Mouse (Mus musculus) myocyte (in vitro differentiated cells): Measurements from ENCODE around the gene Slc7a4. TPM values are rescaled to one million over a fixed set of nuclear protein-coding genes. Genes with fewer than 3 reads are reported as not detected.

Source experiments
- H3K27me3 ChIP-seq: one replicate; pipeline ENCODE4 v1.6.1; 2011; ENCODE audit not compliant: control insufficient read depth, insufficient read depth, insufficient read length
- H3K36me3 ChIP-seq: one replicate; pipeline ENCODE4 v1.6.1; 2011; ENCODE audit not compliant: control insufficient read depth, insufficient read depth
- H3K4me2 ChIP-seq: one replicate; pipeline ENCODE4 v1.6.1; 2011; ENCODE audit warnings: low read depth, control low read depth
- H3K4me3 ChIP-seq: one replicate; pipeline ENCODE4 v1.5.1; 2011; ENCODE audit warnings: mild to moderate bottlenecking, control low read depth, moderate library complexity
- H3K79me2 ChIP-seq: one replicate; pipeline ENCODE4 v1.6.1; 2011; ENCODE audit not compliant: control insufficient read depth, insufficient read depth
- H3ac ChIP-seq: one replicate; pipeline ENCODE4 v1.6.1; 2011; ENCODE audit not compliant: control insufficient read depth, insufficient read length
- CEBPB ChIP-seq: IDR thresholded peaks from 2 replicates; pipeline ENCODE4 v1.6.1; 2011; ENCODE audit warnings: mild to moderate bottlenecking, moderate library complexity; ENCODE audit not compliant: poor library complexity, insufficient read depth, severe bottlenecking
- E2F4 ChIP-seq: IDR thresholded peaks from one replicate; pipeline ENCODE4 v1.6.1; 2011; ENCODE audit warnings: mild to moderate bottlenecking, control low read depth, moderate library complexity; ENCODE audit not compliant: insufficient read depth
- MAX ChIP-seq: IDR thresholded peaks from one replicate; pipeline ENCODE4 v1.6.1; 2011; ENCODE audit warnings: low read depth, mild to moderate bottlenecking, control low read depth
- MYOD1 ChIP-seq, 3 experiments: IDR thresholded peaks; one replicate each; pipeline ENCODE4 v1.6.1; 2011; ENCODE audit warnings: control low read depth in 2 of 3, low read depth in 2 of 3, mild to moderate bottlenecking in 2 of 3, moderate library complexity in 1 of 3; ENCODE audit not compliant: insufficient read length in 2 of 3, control insufficient read depth in 1 of 3
- MYOG ChIP-seq, 3 experiments: IDR thresholded peaks; one replicate each; pipeline ENCODE4 v1.6.1; 2011; ENCODE audit warnings: control low read depth in 2 of 3, low read depth in 2 of 3, mild to moderate bottlenecking in 2 of 3; ENCODE audit not compliant: insufficient read length in 2 of 3, control insufficient read depth in 1 of 3, insufficient read depth in 1 of 3
- POLR2A ChIP-seq: IDR thresholded peaks from one replicate; pipeline ENCODE4 v1.6.1; 2011; ENCODE audit warnings: low read depth, mild to moderate bottlenecking, control low read depth, moderate library complexity; ENCODE audit not compliant: insufficient read length
- POLR2AphosphoS2 ChIP-seq: IDR thresholded peaks from one replicate; pipeline ENCODE4 v1.6.1; 2011; ENCODE audit warnings: low read depth, control low read depth; ENCODE audit not compliant: insufficient read length
- REST ChIP-seq: IDR thresholded peaks from one replicate; pipeline ENCODE4 v1.6.1; 2011; ENCODE audit warnings: mild to moderate bottlenecking, control low read depth, moderate library complexity; ENCODE audit not compliant: insufficient read depth, insufficient read length
- SRF ChIP-seq: IDR thresholded peaks from one replicate; pipeline ENCODE4 v1.6.1; 2011; ENCODE audit warnings: low read depth; ENCODE audit not compliant: control insufficient read depth, insufficient read length
- TCF12 ChIP-seq: IDR thresholded peaks from one replicate; pipeline ENCODE4 v1.6.1; 2011; ENCODE audit warnings: mild to moderate bottlenecking, control low read depth; ENCODE audit not compliant: poor library complexity, insufficient read depth, severe bottlenecking
- TCF3 ChIP-seq: IDR thresholded peaks from one replicate; pipeline ENCODE4 v1.6.1; 2011; ENCODE audit warnings: low read depth, control low read depth; ENCODE audit not compliant: insufficient read length
- USF1 ChIP-seq: IDR thresholded peaks from one replicate; pipeline ENCODE4 v1.6.1; 2011; ENCODE audit warnings: low read depth, mild to moderate bottlenecking, control low read depth, moderate library complexity
- polyA plus RNA-seq: library from polyadenylated mRNA; unstranded; fragments of >200 nt; fragmentation: generic; extraction: Trizol; gene quantifications from one replicate; pipeline ENCODE4 v1.2.1, GENCODE M21; 2012; ENCODE audit warnings: missing spikeins

Gene Slc7a4
- polyA plus RNA-seq, 1 experiment: 1.1 TPM

DNA sequence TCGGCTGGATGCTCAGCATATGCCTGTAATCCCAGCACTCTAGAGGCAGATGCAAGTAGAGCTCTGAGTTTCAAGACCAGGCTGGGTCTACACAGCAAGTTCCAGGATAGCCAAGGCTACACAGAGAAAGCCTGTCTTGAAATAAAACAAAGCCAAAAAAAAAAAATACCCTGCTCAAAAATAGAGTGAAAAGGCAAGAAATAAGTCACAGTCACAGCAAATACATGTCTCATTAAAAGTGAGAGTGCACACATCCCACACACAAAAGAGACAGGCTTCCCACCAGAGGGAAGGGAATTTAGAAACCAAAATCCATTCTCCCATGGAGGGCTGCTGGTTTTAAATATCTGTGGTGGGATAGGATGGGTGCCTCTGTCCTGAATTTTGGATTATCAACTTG lies 19.4 kb downstream of the Slc7a4 start:
- no peaks in the 10 kb centered on the region for H3K79me2 ChIP-seq
- no peak for TF ChIP-seq USF1
- TF ChIP-seq POLR2A: no peak
- no peak for TF ChIP-seq MYOG (IDR thresholded peaks at IDR 0.05; ENCODE audit: control insufficient read depth in 1 of 3, insufficient read depth in 1 of 3, insufficient read length in 2 of 3, low read depth in 2 of 3)
- no peak for TF ChIP-seq CEBPB
- TF ChIP-seq SRF: no peak
- TF ChIP-seq MYOD1 (IDR thresholded peaks at IDR 0.05; ENCODE audit: control insufficient read depth in 1 of 3, insufficient read length in 2 of 3, low read depth in 2 of 3): no peak
- H3K36me3 ChIP-seq: no peaks in the 10 kb centered on the region
- H3ac ChIP-seq: no peak overlapping the region
- H3K27me3 ChIP-seq: no peaks in the 10 kb centered on the region
- H3K4me3 ChIP-seq: no peak overlapping the region
- H3K4me2 ChIP-seq: peak overlapping the region; percentile 100

DNA sequence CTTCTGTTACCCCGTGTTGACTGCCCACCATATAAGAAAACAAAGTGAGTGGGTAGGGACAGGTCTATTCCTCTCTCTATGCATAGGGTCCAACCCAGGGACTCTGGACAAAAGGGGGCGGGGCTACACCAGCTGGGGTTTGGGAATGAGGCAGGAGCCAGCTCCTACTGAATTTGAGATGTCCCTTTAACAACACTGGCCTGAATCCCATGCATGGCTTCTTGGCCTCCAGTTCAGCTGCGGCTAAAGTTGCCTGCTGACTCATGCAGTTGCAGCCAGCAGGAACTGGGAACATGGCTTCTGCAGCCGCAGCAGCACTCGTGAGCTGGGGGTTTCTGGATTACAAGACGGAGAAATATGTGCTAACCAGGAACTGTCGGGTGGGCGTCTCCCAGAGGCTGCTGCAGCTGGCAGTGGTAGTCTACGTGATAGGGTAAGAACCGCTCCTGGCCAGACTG lies 21.2 kb downstream of the Slc7a4 start, which contains the start of gene P2rx6:
Gene P2rx6 (plus strand): TSS at position 135 of the 458 bp plus-strand sequence.
- peak within 1 kb of the TSS; percentile 100 for H3K4me2 ChIP-seq
- H3K36me3 ChIP-seq: no peaks in the 10 kb centered on the region
- no peaks in the 10 kb centered on the region for H3K27me3 ChIP-seq
- H3K79me2 ChIP-seq: no peaks in the 10 kb centered on the region
- H3K4me3 ChIP-seq: peak within 1 kb of the TSS; percentile 22
- H3ac ChIP-seq: no peak within 1 kb of the TSS
- TF ChIP-seq SRF: peak; percentile 54
- peak in 2 of 3 experiments; percentile 53 to 57 for TF ChIP-seq MYOD1 (IDR thresholded peaks at IDR 0.05; ENCODE audit: control insufficient read depth in 1 of 3, insufficient read length in 2 of 3, low read depth in 2 of 3)
- no peak for TF ChIP-seq TCF12
- no peak for TF ChIP-seq POLR2AphosphoS2
- peak; percentile 54 for TF ChIP-seq POLR2A
- TF ChIP-seq CEBPB: 0 out of 2 replicates have a peak, but pooled peaks have one; percentile 21
- TF ChIP-seq TCF3: no peak
- TF ChIP-seq MYOG (IDR thresholded peaks at IDR 0.05; ENCODE audit: control insufficient read depth in 1 of 3, insufficient read depth in 1 of 3, insufficient read length in 2 of 3, low read depth in 2 of 3): peak; percentile 0 to 67 (median 28)

DNA sequence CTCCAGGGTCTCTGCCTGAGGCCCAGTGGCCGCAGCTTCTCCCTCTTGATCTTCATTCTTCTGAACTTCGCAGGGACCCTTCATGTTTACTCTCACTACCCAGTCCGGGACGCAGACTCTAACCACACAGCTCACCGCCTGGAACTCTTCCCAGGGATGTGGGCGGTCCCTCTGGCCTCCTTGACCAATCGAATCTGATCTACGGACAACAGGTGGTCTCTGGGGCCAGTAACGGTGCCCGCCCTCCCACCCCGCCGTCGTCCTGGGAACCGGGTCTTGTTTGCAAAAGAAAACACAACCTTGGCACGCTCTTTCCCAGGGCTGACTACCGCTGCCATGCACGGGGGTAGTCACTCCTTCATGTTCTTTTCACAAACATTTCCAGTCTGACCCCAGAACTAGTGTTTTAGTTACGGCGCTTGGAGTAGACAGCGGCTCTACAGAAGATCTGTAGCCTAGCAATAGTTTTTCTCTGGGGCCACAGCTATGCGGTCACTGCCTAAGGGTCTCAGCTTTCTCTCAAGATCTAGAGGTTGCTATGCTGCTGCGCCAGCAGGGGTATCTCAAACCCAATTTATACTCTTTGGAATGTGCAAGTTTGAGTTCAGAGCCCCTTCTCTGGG lies 21.8 kb downstream of the Slc7a4 start, which contains the start of gene Lrrc74b:
Gene Lrrc74b (minus strand): TSS at position 120 of the 623 bp plus-strand sequence.
- no peaks in the 10 kb centered on the region for H3K36me3 ChIP-seq
- TF ChIP-seq POLR2AphosphoS2 (no peak), MYOD1 (IDR thresholded peaks at IDR 0.05; ENCODE audit: control insufficient read depth in 1 of 3, insufficient read length in 2 of 3, low read depth in 2 of 3) (peak in 2 of 3 experiments; percentile 64 to 76), MYOG (IDR thresholded peaks at IDR 0.05; ENCODE audit: control insufficient read depth in 1 of 3, insufficient read depth in 1 of 3, insufficient read length in 2 of 3, low read depth in 2 of 3) (peak in 1 of 3 experiments; percentile 70), POLR2A (peak; percentile 36)
- peak within 1 kb of the TSS; percentile 22 for H3K4me3 ChIP-seq
- no peaks in the 10 kb centered on the region for H3K79me2 ChIP-seq
- H3K27me3 ChIP-seq: no peaks in the 10 kb centered on the region
- H3ac ChIP-seq: no peak within 1 kb of the TSS
- H3K4me2 ChIP-seq: peak within 1 kb of the TSS; percentile 100

DNA sequence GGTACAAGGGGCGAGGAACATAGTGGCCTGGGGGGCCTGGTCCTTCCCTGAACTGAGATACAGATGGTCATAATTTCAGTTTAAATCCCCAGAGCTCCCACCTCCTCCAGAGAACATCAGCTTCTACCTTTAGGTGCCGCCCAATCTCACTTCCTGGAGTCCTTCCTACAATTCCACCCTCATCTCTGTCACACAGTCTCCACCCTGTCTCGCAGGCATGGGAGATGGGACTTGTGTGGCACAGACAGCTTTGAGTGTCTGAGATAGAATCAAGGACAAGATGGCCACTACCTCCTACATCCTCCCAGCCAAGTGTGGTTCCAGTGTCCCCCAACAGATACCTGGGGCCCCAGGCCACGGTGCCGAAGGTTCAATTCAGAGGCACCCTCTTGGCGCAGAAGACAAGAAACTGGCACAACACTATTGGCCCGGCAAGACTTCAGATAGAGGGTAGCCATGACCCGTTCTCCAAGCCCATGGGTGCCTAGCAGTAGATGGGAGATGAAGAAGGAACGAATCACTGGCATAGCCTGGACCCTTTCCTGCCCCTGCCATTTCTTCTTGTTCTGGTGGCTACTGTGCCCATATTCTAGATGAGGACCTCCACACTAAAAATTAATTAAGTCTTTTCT lies 23.5 kb downstream of the Slc7a4 start:
- H3K4me2 ChIP-seq: no peak overlapping the region

DNA sequence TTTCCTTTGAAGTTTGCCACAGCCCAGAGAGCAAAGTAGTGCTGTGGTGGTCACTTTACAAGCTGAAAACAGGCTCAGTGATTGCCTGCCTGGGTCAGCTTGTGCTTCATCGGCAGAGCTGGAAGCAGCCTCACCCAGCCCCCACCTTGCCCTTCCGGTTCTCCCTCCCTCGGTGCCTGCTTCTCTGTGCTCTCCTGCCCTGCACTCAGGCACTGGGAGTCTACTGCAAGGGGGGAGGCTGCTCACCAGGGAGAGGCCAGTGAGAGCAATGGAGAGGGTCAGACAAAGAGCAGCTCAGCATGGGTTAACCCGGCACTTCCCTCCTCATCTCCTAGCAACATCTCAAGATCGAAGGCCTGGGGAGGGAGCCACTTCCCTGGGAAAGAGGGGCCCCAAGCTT lies 24.2 kb downstream of the Slc7a4 start:
- Histone ChIP-seq H3K36me3 (no peaks in the 10 kb centered on the region), H3K79me2 (no peaks in the 10 kb centered on the region), H3K4me3 (no peak overlapping the region), H3ac (no peak overlapping the region), H3K27me3 (no peaks in the 10 kb centered on the region), H3K4me2 (no peak overlapping the region)
- TF ChIP-seq POLR2A (no peak), CEBPB (no peak)

More for the DNA sequence above, 23.5 kb downstream of the Slc7a4 start:
- no peaks in the 10 kb centered on the region for H3K79me2 ChIP-seq
- no peaks in the 10 kb centered on the region for H3K27me3 ChIP-seq
- H3K4me3 ChIP-seq: no peak overlapping the region
- no peaks in the 10 kb centered on the region for H3K36me3 ChIP-seq
- TF ChIP-seq TCF3 (no peak), TCF12 (no peak), POLR2A (no peak), CEBPB (no peak), POLR2AphosphoS2 (no peak), MYOD1 (IDR thresholded peaks at IDR 0.05; ENCODE audit: control insufficient read depth in 1 of 3, insufficient read length in 2 of 3, low read depth in 2 of 3) (no peak), MYOG (IDR thresholded peaks at IDR 0.05; ENCODE audit: control insufficient read depth in 1 of 3, insufficient read depth in 1 of 3, insufficient read length in 2 of 3, low read depth in 2 of 3) (no peak), MAX (no peak), E2F4 (no peak), REST (no peak), SRF (no peak), USF1 (no peak)
- no peak overlapping the region for H3ac ChIP-seq
